Mouse (Mus musculus) megakaryocyte, embryonic 14.5 days (primary cell): ENCODE results near the gene Sptbn1. TPM values are rescaled to one million over a fixed set of nuclear protein-coding genes. Genes with fewer than 3 reads are reported as not detected.

Source experiments
- H3K27me3 ChIP-seq: replicated peaks from 2 replicates; pipeline ENCODE3; 2012; ENCODE audit warnings: inconsistent platforms
- H3K36me3 ChIP-seq: replicated peaks from 2 replicates; pipeline ENCODE3; 2012; ENCODE audit warnings: low read length, inconsistent platforms, mixed read lengths
- H3K4me1 ChIP-seq: 2 replicates; pipeline ENCODE4 v1.6.1; 2012; ENCODE audit warnings: inconsistent platforms
- H3K4me3 ChIP-seq: replicated peaks from 2 replicates; pipeline ENCODE3; 2012; ENCODE audit warnings: moderate library complexity, mild to moderate bottlenecking, inconsistent platforms
- H3K9me3 ChIP-seq: 2 replicates; pipeline ENCODE4 v1.6.1; 2012; ENCODE audit warnings: inconsistent platforms
- FLI1 ChIP-seq: IDR thresholded peaks from 2 replicates; pipeline ENCODE4 v1.6.1; 2012; ENCODE audit warnings: low read length, inconsistent platforms, mixed read lengths
- GATA1 ChIP-seq: IDR thresholded peaks from 3 replicates; pipeline ENCODE4 v1.6.1; 2012; ENCODE audit warnings: mixed read lengths, low read length, inconsistent platforms, borderline replicate concordance
- polyA plus RNA-seq: library from polyadenylated mRNA; stranded (reverse); fragments of >175 nt; gene quantifications from 2 replicates; pipeline ENCODE4 v1.2.3, GENCODE M21; 2012; ENCODE audit warnings: low replicate concordance; ENCODE audit not compliant: insufficient read depth

Gene Sptbn1
- polyA plus RNA-seq, 1 experiment: 10.8 TPM

DNA sequence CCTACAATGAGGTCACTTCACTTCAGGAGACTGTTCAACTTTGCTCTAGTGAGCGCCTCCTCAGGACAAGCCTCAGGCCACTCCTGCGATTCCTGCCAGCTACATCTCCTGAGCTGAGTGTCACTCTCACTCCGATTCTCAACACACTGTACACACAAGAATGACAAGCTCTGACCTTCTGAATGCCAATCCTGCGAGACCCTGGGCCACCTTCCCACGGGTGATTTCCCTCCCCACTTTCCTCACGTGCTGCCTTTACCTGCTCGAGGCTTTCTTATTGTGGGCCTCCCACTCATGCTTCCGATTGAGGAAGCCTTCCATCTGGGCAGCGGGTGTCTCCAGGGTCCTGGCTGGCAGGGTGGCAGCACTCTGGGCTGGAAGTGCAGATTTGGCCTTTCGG lies 163.8 kb downstream of the Sptbn1 start:
- peaks cover 98% of the 10 kb centered on the region for H3K36me3 ChIP-seq
- H3K27me3 ChIP-seq: no peaks in the 10 kb centered on the region
- peaks cover 48% of the 10 kb centered on the region for H3K4me1 ChIP-seq
- no peak overlapping the region for H3K4me3 ChIP-seq
- no peaks in the 10 kb centered on the region for H3K9me3 ChIP-seq
- TF ChIP-seq GATA1: no peak
- no peak for TF ChIP-seq FLI1

DNA sequence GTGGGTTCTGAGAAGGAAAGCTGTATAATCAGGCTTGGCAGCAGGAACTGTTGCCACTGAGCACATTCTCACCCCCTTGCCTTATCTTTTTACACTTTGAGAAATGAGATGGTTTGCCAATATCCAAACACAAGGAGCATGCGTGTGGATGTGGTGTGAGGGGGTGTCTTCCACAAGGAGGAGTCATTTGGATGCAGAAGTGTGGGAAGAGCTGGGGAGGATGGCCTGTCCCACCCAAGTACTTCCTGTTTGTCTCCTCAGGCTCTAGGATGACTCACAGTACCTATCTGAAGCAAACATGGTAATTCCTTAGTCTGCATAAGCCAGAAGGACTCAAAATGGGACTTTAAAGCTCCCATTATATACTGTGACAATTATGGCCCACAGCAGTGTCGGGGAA lies 165.4 kb downstream of the Sptbn1 start:
- peaks cover 98% of the 10 kb centered on the region for H3K36me3 ChIP-seq
- no peaks in the 10 kb centered on the region for H3K27me3 ChIP-seq
- H3K9me3 ChIP-seq: peaks cover under 1% of the 10 kb centered on the region; the same call in 1 of the 2 replicates
- peaks cover 48% of the 10 kb centered on the region for H3K4me1 ChIP-seq
- H3K4me3 ChIP-seq: no peak overlapping the region
- TF ChIP-seq FLI1: no peak

DNA sequence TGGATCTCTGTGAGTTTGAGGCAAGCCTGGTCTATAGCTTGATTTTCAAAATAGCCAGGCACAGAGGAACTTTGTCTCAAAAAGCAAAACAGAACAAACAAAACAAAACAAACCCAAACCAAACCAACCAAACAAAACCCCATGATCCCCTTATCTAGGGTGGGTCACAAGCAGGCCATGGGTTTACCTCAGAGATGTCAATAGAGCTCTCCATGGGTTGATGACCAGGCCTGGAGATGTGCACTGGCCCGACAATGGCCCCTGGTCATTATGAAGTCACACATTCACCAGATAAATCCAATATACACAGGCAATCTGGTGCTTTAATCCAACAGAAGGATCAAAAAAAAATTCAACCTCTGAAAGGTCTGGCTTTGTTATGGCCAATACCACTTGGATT lies 166.2 kb downstream of the Sptbn1 start:
- Histone ChIP-seq H3K27me3 (no peaks in the 10 kb centered on the region), H3K36me3 (peaks cover 99% of the 10 kb centered on the region), H3K9me3 (peaks cover 6% of the 10 kb centered on the region; the same call in 1 of the 2 replicates), H3K4me1 (peaks cover 46% of the 10 kb centered on the region), H3K4me3 (no peak overlapping the region)
- TF ChIP-seq GATA1: no peak
- no peak for TF ChIP-seq FLI1

DNA sequence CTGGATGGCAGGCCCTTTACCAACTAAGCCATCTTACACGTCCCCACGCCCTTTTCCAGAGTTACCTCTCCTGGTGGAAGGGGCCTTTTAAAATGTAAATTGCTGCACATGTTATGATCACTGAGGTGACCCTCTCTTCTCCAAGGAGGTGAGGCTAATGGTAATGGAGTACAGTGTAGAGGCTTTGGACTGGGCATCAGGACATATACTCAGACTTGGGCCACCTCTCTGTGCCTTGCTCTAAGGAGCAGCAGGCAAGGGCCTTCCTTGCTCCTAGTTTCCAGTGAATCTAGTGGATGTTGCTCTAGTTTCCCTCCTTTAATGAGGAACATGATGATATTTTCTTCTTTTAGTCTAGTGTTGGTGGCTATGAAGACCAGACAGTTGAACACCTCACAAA lies 166.8 kb downstream of the Sptbn1 start:
- Histone ChIP-seq H3K9me3 (peaks cover 6% of the 10 kb centered on the region; the same call in 1 of the 2 replicates), H3K36me3 (peaks cover 97% of the 10 kb centered on the region), H3K4me1 (peaks cover 45% of the 10 kb centered on the region), H3K27me3 (no peaks in the 10 kb centered on the region), H3K4me3 (no peak overlapping the region)
- no peak for TF ChIP-seq GATA1
- no peak for TF ChIP-seq FLI1

DNA sequence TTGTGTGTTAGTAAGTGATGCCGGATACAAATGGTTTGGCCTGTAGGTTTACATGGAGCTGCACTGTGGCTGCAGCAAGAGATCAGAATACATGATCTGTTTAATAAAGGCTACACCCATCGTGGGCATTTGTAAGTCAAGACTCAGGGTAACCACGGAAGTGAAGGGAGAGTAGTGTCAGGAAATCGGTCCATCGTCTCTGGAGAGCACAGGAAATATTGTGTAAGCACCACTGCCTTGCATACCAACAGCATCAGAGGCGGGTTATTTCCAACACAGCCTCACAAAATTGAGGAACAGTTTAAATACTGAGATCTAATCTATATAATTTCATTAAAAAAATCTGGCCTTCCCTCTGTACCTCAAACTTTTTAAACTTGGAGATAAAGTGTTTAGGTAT lies 168.1 kb downstream of the Sptbn1 start:
- Histone ChIP-seq H3K36me3 (peaks cover 84% of the 10 kb centered on the region), H3K27me3 (no peaks in the 10 kb centered on the region), H3K4me1 (peaks cover 45% of the 10 kb centered on the region), H3K4me3 (no peak overlapping the region), H3K9me3 (peaks cover 6% of the 10 kb centered on the region; the same call in 1 of the 2 replicates)
- TF ChIP-seq FLI1 (no peak), GATA1 (no peak)

DNA sequence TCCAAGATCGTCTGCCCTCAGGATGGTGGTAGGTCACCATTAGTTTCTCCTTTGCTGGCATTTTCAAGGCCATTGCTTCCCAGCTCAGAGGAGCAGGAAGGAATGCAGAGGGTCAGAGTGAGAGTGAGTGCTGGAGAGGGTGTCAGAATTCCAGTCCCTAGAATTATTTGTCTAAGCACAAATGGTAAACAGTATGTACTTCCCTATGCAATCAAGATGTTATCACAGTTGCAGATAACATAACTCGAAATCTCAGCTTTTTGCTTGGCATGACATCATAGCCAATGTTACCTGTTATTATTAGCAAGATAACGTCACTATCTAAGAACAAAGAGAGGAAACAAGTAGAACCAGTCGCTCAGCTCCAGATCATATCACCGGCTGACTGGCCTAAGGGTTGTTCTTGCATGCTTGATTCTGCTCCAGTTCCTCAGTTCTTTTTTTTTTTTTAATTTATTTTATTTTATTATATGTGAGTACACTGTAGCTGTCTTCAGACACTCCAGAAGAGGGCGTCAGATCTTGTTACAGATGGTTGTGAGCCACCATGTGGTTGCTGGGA lies 172.7 kb downstream of the Sptbn1 start:
- Histone ChIP-seq H3K4me3 (no peak overlapping the region), H3K4me1 (peaks cover 6% of the 10 kb centered on the region), H3K27me3 (no peaks in the 10 kb centered on the region), H3K9me3 (peaks cover 6% of the 10 kb centered on the region; the same call in 1 of the 2 replicates), H3K36me3 (peaks cover 38% of the 10 kb centered on the region)
- TF ChIP-seq GATA1: no peak
- TF ChIP-seq FLI1: no peak

DNA sequence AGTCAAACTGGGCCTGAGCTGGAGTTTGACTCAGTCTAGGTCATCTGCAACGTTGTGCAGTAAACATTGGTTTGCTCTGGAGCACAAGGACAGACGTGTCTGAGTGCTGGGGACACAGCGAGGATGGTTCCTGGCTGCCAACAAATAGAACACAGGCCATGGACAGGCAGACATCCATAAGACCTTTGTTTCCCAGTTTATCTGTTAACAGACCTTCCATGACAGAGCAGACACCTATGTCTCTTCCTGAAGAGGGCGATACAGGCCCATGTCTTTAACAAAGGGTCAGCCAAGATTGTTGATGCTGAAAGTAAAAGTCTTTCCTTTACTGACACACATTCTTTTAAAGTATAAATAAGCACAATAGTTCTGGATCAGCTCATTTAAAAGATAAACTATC lies 176.1 kb downstream of the Sptbn1 start:
- Histone ChIP-seq H3K9me3 (no peaks in the 10 kb centered on the region), H3K27me3 (no peaks in the 10 kb centered on the region), H3K4me3 (no peak overlapping the region), H3K36me3 (peaks cover 5% of the 10 kb centered on the region), H3K4me1 (peaks cover 3% of the 10 kb centered on the region; the same call in 1 of the 2 replicates)
- TF ChIP-seq GATA1: no peak
- TF ChIP-seq FLI1: no peak

DNA sequence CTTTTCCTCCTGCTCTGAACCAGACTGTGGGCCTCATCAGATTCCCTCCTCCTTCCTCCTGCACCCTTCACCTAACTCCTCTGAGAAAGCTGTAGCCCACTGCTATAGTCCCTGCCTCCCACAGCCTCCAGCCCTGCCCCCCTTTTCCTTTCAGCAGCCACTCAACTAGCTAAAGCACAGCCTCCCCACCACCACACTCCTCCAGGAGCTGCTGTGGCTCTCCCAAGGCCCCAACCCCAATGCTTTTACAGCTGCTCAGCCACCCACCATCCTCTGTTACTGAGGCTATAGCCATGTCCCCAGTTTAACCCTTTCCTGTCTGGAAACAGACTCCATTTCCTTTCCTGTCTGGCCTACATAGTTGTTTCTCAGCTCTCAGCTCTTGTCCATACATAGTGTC lies 182.9 kb downstream of the Sptbn1 start:
- H3K27me3 ChIP-seq: peaks cover 6% of the 10 kb centered on the region
- TF ChIP-seq GATA1 (no peak), FLI1 (no peak)
- no peak overlapping the region for H3K4me3 ChIP-seq
- H3K4me1 ChIP-seq: peaks cover 9% of the 10 kb centered on the region
- no peaks in the 10 kb centered on the region for H3K9me3 ChIP-seq
- no peaks in the 10 kb centered on the region for H3K36me3 ChIP-seq

DNA sequence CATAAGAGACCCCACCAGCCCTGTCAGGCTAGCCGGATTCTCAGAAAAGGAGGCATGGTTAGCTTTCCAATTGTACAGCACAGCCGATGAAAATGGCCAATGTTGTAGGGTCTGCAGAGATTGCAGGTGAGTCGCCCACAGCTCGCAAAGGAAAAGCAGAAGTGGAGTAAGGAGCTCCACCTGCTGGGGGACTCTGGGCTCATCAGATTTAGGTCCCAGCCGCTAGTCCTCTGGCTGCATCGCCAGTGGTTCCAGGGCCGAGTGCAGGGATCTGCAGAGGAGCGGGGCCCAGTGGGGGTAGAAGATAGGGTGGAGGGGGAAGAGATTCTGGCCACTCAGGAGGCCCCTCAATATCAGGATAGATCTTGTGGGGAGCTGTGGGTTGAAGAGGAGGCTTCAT lies 210.7 kb downstream of the Sptbn1 start:
- H3K4me3 ChIP-seq: peak overlapping the region; percentile 74
- TF ChIP-seq GATA1 (no peak), FLI1 (no peak)
- peaks cover 2% of the 10 kb centered on the region for H3K27me3 ChIP-seq
- H3K4me1 ChIP-seq: peaks cover 17% of the 10 kb centered on the region
- H3K9me3 ChIP-seq: peaks cover 15% of the 10 kb centered on the region
- no peaks in the 10 kb centered on the region for H3K36me3 ChIP-seq

Other genes with a start within 250 kb of the Sptbn1 start
- 0.67 TPM in 1 of 2 replicates, not detected in the other for gene Eml6, start 242.1 kb downstream of the Sptbn1 start, polyA plus RNA-seq
- gene 4930505A04Rik, start 203.7 kb upstream of the Sptbn1 start, polyA plus RNA-seq: not detected in 2 replicates